Mouse (Mus musculus) forelimb bud, embryonic 11.5 days (tissue): ENCODE results near the gene Zswim1.
"Not testable (repeated sequence)": the region's sequence is repeated elsewhere in the genome, so short reads cannot be mapped to it uniquely, and the experiment has no call there.

Source experiments
- DNase-seq: peaks from one replicate; pipeline ENCODE4 v3.0.0-alpha.2; 2012; ENCODE audit warnings: low read depth, low spot score

Gene Zswim1

DNA sequence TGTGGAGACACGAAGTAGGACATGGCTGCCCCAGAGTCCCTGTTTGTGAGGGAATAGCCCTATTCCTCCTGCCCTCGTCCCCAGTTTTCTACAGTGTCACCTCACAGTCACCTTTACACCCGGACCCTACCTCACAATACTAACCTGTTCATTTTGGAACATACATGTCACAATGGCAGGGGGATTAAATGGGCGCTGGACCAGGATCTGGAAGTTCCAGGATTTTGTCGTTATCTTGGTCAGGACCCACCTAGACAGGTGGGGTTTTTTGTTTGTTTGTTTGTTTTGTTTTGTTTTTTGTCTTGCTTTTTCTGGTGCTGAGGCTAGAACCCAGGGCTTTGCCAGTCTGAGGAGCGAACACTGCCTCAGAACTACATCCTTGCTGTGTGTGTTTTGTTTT lies 6.0 kb downstream of the Zswim1 start, which contains the start of gene Spata25:
Gene Spata25 (minus strand): TSS at position 101 of the 400 bp plus-strand sequence.
- no peak for DNase-seq

- no peak for DNase-seq
Measured at GRCm38 (mm10) chr2:164829090-164829489, 6.6 kb downstream of the Zswim1 start.

- no peak for DNase-seq
Measured at GRCm38 (mm10) chr2:164831029-164831428, 8.5 kb downstream of the Zswim1 start.

DNA sequence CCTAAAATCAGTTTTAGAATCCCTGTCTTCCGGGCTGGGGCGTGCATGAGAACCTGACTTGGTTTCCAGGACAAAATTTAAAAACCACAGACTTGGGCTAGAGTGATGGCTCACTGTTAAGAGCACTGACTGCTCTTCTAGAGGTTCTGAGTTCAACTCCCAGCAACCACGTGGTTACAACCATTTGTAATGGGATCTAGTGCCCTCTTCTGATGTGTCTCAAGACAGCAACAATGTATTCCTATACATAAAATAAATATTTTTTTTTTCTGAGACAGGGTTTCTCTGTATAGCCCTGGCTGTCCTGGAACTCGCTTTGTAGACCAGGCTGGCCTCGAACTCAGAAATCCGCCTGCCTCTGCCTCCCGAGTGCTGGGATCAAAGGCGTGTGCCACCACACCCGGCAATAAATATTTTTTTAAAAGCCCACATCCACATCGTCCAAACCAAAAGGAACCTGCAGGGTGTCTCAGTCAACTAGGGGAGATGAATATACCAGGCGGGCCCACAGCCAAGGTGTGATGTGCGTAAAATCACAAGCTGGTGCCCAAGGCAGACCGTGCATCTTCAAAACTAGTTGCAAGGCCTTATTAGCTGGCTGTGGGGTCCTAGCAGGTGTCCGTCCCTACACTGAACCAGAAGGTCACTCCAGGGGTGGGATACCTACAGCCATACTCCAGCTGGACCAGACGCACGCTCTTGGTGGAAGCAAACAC lies 9.7 kb downstream of the Zswim1 start:
- DNase-seq = no peak

GRCm38 (mm10) chr2:164832748-164833301 lies 10.3 kb downstream of the Zswim1 start, which contains the start of gene Ctsa:
Gene Ctsa (plus strand): TSS chr2:164832873.
- peak; percentile 63 for DNase-seq

DNA sequence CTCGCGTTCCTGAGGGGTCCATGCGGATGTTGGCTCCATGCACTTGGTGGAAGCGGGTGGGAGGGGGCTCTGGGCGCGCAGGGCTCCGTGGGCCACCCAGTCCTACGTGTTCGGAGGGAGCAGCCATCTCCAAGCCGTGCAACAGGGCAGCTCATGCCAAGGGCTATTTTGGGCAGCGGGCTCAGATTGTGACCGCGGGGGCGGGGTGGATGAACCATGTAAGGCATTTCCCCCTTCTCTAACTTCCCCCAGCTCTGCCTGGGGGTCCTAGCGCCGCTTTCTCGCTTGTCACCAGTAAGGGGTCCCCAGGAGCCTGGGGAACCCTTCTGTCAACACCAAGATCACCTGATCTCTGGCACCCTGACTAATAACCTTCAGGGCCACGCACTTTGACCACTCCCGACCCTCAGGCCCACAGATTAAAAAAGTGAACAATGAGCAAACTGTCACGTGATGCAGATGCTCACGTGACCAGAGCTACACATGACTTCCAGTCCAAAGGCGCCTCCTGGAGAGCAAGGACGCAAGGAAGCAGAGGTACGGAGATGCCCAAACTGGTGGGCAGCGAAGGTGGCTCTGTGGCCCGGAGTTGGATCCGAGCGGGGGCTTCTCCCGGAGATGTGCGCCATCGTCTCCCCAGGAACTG lies 11.0 kb downstream of the Zswim1 start, which contains the start of gene Neurl2:
Gene Neurl2 (minus strand): TSS at position 143 of the 646 bp plus-strand sequence.
- DNase-seq = peak; percentile 100

DNA sequence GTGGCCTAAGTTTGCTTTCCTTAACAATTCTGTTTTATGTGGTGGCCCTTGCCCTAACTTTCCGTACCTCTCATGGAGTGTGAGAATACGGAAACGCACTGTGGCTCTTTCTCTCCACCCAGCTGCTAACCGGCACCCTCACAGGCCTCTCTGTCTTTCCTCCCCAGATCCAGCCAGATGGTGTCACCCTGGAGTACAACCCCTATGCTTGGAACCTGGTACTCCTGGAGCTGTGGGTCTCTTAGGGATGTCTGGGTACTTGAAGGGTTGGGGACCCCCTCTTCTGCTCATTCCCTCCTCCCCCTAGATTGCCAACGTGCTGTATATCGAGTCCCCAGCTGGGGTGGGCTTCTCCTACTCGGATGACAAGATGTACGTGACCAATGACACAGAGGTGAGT lies 12.0 kb downstream of the Zswim1 start:
- DNase-seq = no peak

GRCm38 (mm10) chr2:164835164-164835563 lies 12.7 kb downstream of the Zswim1 start:
- DNase-seq = no peak

GRCm38 (mm10) chr2:164845782-164846181 lies 23.3 kb downstream of the Zswim1 start:
- DNase-seq = no peak

DNA sequence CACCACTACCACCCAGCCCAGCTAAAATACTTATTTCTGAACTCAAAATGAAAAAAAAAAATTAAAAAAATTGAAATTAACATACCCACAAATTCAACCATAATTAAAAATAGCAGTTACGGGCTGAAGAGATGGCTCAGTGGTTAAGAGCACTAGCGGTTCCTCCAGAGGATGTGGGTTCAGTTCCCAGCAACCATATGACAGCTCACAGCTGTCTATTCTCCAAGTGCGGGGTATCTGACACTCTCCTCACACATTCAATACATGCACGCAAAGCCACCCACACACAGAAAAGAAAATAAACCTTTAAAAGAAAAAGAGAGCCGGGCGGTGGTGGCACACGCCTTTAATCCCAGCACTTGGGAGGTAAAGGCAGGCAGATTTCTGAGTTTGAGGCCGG lies 27.6 kb downstream of the Zswim1 start:
- DNase-seq = no peak

DNA sequence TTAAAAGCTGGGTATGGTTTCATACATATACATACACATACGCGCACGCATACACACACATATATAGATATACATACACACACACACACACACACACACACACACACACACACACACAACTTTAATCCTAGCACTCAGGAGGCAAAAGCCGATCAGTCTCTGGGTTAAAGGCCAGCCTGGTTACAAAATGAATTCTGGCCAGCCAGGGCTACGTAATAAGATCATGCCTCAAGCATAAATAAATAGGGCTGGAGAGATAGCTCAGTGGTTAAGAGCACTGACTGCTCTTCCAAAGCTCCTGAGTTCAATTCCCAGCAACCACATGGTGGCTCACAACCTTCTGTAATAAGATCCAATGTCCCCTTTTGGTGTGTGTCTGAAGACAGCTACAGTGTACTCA lies 33.1 kb downstream of the Zswim1 start:
- not testable (repeated sequence) for DNase-seq

DNA sequence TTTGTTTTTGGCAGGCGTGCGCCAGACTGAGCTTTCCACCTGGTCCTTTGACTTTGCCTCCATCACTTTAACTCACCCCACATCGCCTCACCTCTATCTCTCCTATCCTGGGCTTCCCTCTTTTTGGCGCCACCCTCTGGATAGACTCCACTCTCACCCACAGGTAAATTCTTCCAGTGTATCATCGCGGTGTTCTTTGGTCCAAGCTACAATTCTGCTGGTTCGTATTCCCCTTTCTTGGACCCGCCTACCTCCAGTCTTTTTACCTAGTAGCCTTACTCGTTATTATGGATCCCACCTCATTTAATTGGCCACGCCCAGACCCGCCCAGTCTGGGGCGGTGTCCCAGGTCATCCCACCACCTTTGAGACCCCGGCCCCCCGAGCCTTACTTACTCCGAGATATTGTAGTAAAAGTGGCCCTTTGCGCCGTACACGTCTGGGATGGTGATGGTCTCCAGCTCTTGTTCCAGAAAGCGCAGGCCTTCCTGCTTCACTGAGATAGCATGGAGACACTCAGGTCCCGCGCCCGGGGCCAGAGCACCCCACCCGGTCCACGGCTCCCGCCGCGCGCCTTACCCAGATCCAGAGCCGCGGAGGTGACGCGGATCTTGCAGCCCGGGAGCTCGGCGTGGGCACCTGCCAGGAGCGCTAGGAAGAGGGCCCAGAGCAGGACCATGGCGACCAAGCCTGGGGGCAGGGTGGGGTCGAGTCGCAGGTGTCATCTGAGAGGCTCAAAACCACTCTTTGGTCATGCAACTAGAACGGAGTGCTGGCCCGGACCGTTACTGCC lies 34.0 kb downstream of the Zswim1 start:
- no peak for DNase-seq

GRCm38 (mm10) chr2:164857101-164857821 lies 34.8 kb downstream of the Zswim1 start, which contains the start of gene Pltp:
Gene Pltp (minus strand): TSS chr2:164857711.
- peak; percentile 63 for DNase-seq

- no peak for DNase-seq
Measured at GRCm38 (mm10) chr2:164857842-164858553, 35.5 kb downstream of the Zswim1 start.

- DNase-seq = no peak
Measured at GRCm38 (mm10) chr2:164859155-164859554, 36.7 kb downstream of the Zswim1 start.

- DNase-seq = no peak
Measured at GRCm38 (mm10) chr2:164859640-164860432, 37.4 kb downstream of the Zswim1 start.

- DNase-seq = no peak
Measured at GRCm38 (mm10) chr2:164861094-164861493, 38.6 kb downstream of the Zswim1 start.

GRCm38 (mm10) chr2:164862179-164862861 lies 39.8 kb downstream of the Zswim1 start:
- no peak for DNase-seq

DNA sequence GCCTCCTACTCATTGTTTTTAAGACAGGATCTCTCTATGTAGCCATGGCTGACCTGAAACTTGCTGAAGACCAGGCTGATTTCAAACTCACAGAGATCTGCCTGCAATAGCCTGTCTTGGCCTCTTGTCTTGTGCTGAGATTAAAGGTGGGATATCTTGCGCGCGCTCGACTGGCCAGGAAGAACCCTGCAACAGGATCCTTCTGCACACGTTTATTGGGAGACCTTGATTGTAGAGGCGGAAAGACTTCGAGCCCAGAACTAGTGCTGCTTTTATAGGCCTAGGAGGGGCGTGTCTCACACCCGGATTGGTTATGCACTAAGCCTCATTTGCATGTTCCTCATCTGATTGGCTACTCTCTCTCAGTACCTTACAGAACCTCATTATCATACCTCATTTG lies 40.9 kb downstream of the Zswim1 start:
- DNase-seq = not testable (repeated sequence)
